Mouse (Mus musculus) lung, embryonic 16.5 days (tissue): ENCODE measurements at regions not wholly inside any gene's neighbourhood (a gene's known extent, or its start where the extent isn't known, plus 50 kb on each side); places are given as distances from the start of the nearest gene placed in this dataset.

ENCODE experiments used
- ATAC-seq: fragments of 200-750 bp; cut with Nextera tagmentation; 2 replicates; pipeline ENCODE4 v1.8.0; 2017; ENCODE audit warnings: low read depth, mild to moderate bottlenecking, moderate library complexity
- H3K27ac ChIP-seq: fragments of 300-500 bp; sonication (generic); 2 replicates; pipeline ENCODE4 v1.5.1; 2014; ENCODE audit warnings: mild to moderate bottlenecking, control low read depth, low read length
- H3K27me3 ChIP-seq: fragments of 300-500 bp; sonication (generic); 2 replicates; pipeline ENCODE4 v1.6.1; 2014; ENCODE audit warnings: low read depth, low read length, mixed read lengths; ENCODE audit not compliant: control insufficient read depth, insufficient read depth
- H3K36me3 ChIP-seq: fragments of 300-500 bp; sonication (generic); 2 replicates; pipeline ENCODE4 v1.6.1; 2014; ENCODE audit warnings: low read length; ENCODE audit not compliant: control insufficient read depth, insufficient read depth
- H3K4me1 ChIP-seq: fragments of 300-500 bp; sonication (generic); replicated peaks from 2 replicates; pipeline ENCODE4 v1.6.1; 2014; ENCODE audit warnings: low read length, mixed read lengths; ENCODE audit not compliant: control insufficient read depth, insufficient read depth
- H3K4me2 ChIP-seq: fragments of 300-500 bp; sonication (generic); 2 replicates; pipeline ENCODE4 v1.6.1; 2014; ENCODE audit warnings: low read depth, low read length, control low read depth
- H3K4me3 ChIP-seq: fragments of 300-500 bp; sonication (generic); 2 replicates; pipeline ENCODE4 v1.5.1; 2014; ENCODE audit warnings: mild to moderate bottlenecking, low read length, control low read depth
- H3K9ac ChIP-seq: fragments of 300-500 bp; sonication (generic); 2 replicates; pipeline ENCODE4 v1.6.1; 2014; ENCODE audit warnings: low read length, control low read depth
- H3K9me3 ChIP-seq: fragments of 300-500 bp; sonication (generic); 2 replicates; pipeline ENCODE4 v1.6.1; 2016; ENCODE audit warnings: low read length; ENCODE audit not compliant: control insufficient read depth
- WGBS: fragments of 180-500 bp; shearing (Covaris S2); extraction: QIAGEN DNeasy Blood & Tissue Kit; methylation state at CpG from one replicate; pipeline ENCODE4 v1.1.7; 2014; 5-methylcytosine and 5-hydroxymethylcytosine counted together

DNA sequence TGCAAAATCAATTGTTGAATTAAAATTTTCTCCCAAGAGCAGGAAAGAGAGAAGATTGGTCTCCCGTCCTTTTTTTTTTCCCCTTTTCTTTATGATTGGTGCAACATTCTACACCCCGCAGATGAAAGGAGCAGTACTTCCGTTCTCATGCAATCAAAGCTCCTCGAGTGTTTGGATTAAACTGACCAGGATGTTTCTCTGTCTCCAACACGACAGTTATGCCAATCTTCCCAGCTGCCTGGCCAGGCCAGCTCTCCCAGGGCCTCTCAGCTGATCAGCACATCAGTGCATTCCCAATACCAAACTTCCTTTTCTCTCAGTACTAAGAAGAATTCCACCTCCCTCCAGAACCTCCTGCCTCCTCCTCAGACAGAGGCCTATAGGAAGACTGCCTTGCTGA lies 52.7 kb upstream of the Pde5a start:
- H3K27ac ChIP-seq = peak overlapping the region; percentile 85
- ATAC-seq = peak; percentile 94

GRCm38 (mm10) chr3:122676851-122677250 lies 51.9 kb upstream of the Pde5a start:
- peaks cover 2% of the 10 kb centered on the region; the same call in 1 of the 2 replicates for H3K4me1 ChIP-seq
- peak overlapping the region; percentile 4; the same call in 1 of the 2 replicates for H3K27ac ChIP-seq
- WGBS = 37% methylated on average over 4 of the region's 4 CpGs
- H3K4me2 ChIP-seq = no peak overlapping the region
- no peak overlapping the region for H3K9ac ChIP-seq
- peaks cover 5% of the 10 kb centered on the region; the same call in 1 of the 2 replicates for H3K9me3 ChIP-seq
- no peaks in the 10 kb centered on the region for H3K27me3 ChIP-seq
- ATAC-seq = peak; percentile 67
- no peaks in the 10 kb centered on the region for H3K36me3 ChIP-seq
- H3K4me3 ChIP-seq = no peak overlapping the region

More for the DNA sequence above, 52.7 kb upstream of the Pde5a start:
- H3K36me3 ChIP-seq = no peaks in the 10 kb centered on the region
- peaks cover 5% of the 10 kb centered on the region; the same call in 1 of the 2 replicates for H3K9me3 ChIP-seq
- 0 out of 2 replicates have a peak overlapping the region, but pooled peaks have one; percentile 3 for H3K4me2 ChIP-seq
- 8% methylated on average over 5 of the region's 5 CpGs for WGBS
- peaks cover 2% of the 10 kb centered on the region; the same call in 1 of the 2 replicates for H3K4me1 ChIP-seq
- H3K27me3 ChIP-seq = no peaks in the 10 kb centered on the region
- H3K4me3 ChIP-seq = no peak overlapping the region
- no peak overlapping the region for H3K9ac ChIP-seq
